Mouse (Mus musculus): ENCODE results near the gene Dgkz.

The Dgkz gene

DNA sequence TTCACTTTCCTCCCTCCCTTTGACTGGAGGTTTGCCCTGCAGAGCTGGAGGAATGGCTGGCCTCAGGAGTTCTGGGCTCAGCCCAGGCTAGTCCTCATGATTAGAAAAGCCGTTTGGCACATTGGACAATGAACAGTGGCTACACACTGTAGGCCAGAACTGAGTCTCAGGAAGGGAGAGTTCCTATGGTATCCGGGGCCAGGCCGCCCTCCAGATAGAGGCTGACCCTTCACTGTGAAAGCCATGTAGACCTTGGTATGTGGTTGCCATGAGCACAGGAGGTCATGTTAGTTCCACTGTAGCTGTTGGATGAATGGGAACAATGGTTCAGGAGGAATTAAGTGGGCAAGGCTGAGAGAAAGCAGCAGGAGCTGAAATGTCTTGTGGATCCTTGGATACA is 17.7 kb upstream of the Dgkz start:
- no peak for DNase-seq

DNA sequence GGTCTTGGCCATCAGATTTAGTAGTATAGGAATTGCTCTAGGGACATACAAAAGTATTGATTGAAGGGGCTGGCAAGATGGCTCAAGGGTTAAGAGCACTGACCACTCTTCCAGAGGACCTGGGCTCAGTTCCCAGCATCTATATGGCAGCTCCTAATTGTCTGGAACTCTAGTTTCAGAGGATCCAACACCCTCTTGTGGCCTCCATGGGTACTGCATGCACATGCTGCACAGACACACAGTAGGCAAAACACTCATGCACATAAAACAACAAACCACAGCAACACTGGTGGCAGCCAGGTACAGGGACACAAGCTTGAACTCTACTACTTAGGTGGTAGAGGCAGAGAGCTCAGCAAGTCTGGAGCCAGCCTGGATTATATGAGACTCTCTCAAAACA is 14.1 kb upstream of the Dgkz start:
- DNase-seq, result peak in 1 of 2 experiments; percentile 58

DNA sequence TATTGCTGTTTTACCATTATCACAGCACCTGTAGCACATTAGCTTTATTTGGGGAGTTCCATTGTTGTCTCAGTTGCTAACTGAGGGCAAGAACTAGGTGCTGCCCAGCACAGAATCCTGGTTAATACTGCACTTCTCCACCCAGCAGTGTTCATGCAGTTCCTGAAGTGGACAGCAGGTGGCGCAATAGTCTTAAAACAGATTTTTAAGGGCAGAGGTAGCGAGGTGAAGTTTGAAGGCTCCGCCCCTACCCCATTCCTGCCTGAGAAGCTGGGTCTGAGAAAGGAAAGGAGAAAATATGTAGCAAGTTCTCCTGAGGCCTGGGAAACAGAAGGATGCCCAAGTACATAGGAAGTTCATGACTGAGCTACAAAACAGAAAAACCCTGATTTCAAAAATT is 11.9 kb upstream of the Dgkz start:
- peak; percentile 95 to 98 for DNase-seq

DNA sequence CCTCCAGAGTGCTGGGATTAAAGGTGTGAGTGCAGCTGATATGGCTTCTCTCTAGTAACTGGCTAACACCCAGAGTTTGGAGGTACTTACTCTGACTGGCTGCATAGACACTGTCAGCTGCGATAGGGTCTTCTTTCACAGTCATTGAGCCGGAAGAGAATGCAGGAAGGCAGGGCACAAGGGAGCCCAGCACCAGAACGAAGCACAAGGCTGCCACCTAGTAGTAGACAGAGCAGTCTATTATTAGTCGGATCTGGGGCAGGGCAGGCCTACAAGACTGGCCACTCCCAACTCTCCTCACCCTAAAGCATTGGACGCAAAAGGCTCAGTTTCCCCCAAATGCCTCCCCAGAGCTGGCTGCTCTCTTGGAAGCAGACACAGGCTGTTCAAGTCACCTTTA is 10.4 kb upstream of the Dgkz start:
- peak; percentile 78 to 79 for DNase-seq

DNA sequence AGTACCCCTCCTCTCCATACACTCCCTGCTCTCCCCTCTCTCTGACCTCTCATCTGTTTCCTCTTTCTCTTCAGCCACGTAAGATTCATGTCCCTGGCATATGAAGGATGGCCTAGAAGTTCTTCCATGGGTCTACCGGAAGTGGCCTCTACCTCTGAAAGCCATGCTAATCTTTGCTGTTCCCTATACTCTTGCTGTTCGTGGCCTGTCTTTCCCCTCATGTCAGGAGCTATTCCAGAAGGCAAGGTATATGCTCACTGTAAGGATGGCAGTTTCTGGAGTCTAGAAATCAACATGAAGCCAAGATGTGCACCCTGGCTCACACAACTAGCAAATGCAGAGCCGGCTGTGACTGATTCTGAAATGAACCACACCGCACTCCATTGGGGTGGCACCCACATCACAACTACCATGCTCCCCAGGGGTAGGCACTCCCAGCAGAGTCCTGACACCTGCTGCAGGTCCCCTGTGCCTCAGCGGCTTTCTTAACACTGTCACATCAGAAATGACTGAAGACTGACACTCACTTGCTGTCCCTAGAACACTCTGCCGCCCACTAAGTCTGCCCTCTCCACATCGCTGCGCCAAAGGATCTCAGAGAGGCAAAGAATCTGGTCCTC is 9.4 kb upstream of the Dgkz start:
- DNase-seq, result no peak

DNA sequence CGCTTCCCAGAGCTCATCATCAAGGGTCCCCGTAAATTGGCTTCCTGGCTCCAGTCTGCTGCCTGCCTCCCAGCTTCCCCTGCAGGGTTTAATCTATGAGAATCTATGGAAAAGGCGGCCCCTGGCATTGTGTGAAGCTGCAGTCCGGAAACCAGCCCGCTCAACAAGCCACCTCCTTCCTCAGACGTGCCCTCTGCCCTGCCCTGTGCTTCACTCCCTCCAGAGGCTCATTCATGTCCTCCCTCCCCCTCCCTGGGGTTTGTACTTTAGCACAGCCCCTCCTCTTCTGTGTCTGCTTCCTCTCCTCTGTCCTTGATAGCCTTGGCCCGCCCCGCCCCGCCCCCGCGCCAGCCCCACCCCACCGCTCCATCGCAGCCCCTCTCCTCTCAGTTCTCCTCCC is 8.8 kb upstream of the Dgkz start:
- DNase-seq, result peak in 1 of 2 experiments; percentile 40

DNA sequence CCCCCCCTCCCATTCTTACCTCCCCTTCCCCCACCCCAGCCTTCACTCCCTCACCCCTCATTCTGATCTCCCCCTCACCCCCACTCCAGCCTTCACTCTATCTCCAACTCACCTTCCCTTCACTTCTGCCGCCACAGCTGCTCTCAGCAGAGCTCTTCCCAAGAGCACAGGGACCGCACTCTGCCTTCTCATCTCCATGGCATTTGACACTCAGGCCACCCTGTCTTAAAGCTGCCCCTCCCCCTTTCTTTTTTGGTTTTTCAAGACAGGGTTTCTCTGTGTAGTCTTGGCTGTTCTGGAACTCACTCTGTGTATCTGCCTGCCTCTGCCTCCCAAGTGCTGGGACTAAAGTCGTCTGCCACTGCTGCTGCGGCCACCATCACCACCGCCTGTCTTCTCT is 5.2 kb upstream of the Dgkz start:
- no peak for DNase-seq

DNA sequence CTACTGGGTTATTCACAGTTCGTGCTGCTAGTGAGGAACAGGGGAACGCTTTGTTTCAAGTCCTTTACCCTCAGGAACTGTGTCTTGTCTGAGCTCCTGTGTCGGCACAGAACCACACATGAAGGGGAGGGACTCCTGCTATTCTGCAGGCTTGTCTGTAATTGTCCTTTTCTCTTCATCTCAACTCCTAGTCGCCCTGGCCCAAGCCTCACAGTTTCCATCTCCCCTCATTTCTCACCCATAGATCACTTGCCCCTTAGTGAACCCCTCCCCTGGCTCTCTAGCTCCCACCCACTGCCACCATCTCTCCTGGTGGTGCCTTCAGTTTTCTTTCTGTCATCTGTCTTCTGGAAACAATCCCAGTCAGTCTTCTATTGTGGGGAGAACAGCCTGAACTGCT is 4.6 kb upstream of the Dgkz start:
- DNase-seq, result no peak

DNA sequence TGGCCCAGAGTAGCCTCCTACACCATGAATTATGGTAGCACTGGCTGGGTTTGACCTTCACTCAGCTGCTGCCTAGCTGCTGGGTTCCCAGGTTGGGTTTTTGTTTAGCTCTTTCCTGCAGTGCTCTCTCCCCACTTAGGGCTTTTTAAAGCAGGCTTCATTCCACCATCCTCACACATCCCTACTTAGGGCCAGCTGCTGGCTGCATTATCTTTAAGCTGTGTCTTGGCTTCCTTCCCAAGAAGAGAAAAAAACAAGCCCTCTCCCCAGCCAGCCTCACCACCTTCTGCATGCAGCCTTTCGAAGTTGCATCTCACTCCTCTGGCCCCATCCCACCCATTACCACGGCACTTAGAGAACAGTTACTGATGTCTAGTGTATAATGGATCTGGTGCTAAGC is 2.9 kb upstream of the Dgkz start:
- DNase-seq, result no peak

DNA sequence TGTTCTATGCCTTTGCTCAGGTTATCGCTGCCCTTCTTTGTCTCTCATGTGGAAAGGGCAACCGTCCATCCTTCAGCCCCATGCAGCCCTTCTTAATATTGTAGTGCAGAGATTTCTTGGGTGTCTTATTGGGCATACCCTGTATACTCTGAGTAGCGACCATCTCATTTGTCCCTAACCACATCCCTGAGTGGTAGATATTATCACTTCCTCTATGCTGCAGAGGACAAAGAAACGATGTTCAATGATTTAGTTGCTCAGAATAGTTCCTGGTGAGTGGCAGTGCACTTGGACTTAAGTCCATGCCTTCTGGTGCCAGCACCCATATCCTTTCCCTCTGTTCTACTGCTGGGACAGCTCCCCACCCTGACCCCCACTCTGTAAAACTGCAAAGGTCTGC is 2.3 kb upstream of the Dgkz start:
- no peak for DNase-seq

DNA sequence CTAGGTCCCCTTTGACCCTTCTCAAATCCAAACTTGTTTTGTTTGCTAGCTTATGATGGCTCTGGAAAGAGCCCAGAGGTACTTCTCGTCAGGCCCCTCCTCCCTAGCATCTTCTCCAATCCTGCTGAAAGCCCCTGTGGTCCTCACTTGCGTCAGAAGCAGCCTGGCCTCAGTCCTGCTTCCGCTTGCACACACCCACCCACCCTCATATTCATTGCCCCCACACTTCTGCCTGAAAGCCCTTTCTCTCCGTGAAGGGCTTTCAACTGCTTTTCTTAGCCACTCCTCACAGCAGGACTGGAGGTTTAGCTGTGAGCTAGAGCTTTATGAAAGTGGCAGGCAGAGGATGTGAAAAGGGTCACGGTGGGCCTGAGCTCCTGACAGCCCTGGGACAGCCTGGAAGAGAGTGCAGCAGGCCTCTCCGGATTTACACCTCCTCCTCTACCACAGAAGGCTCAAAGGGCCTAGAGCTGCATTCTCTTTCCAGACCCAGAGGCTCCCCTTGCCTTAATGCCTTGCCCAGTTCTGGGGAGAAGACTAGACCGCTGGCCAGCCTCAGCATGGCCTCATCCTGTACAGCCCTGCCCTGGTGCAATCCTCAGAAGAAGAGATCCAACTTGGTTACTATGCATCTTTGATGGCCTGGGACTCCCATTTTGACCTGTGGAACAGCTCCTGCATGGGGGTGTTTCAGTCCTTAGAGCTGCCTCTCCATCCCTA is 2.1 kb downstream of the Dgkz start:
- no peak for DNase-seq

DNA sequence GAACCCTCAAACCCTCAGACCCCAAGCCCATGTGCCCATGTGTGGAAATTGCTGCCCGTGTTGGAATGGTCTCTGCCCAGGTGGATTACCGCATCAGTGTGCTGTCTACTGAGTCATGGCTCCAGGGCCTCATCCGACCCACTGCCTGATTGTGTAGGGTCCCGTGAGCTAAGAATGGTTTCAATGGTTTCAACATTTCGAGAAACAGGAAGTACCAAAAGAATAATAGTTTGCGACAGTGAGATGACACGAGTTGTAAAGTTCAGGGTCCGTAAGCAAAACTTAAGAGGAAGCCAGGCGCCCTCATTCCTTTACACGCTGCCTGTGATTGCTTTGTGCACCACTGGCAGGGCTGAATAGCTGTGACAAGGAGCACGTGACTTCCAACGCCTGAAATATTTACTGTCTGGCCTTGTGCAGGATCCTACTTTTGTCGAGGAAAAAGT is 3.5 kb downstream of the Dgkz start:
- DNase-seq, result no peak

DNA sequence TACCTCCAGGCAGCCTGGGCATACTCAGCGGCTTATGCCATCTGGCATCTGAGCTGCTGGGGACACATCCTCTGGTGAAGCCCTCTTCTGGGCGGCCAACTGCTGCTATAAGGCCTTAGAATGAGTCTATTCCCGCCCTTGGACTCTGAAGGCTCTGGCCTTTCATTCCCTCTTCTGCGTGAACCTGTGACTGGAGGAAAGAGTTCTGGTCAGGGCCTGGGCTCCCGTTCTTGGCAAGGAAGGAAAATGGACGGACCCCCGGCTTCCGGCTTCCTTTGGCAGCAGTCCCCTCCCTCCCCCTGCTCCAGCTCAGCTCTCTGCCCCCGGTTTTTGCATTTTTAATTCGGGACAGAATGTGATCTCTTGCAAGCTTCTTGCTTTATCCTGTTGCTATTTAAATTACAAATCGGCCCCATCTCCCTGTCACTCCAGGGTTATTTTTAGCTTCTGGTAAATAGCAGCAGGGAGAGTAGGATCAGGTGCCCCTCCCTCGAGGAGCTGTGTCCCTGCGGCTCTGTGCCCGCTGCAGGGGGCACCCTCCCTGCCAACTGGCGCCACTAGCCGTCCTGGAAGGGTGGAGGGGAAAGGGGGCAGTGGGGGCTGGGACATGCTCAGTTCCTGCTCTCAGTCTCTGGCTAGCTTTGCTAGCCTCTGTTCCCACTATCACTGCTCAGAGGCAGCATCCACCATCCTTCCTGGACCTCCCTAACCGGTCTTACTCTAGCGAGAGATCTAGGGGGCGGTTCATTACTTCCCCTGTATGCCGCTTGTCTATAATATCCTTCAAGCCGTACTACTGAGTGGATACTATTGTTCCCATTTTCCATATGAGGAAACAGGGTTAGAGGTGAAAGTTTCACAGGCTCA is 4.2 kb downstream of the Dgkz start:
- peak; percentile 83 to 91 for DNase-seq

DNA sequence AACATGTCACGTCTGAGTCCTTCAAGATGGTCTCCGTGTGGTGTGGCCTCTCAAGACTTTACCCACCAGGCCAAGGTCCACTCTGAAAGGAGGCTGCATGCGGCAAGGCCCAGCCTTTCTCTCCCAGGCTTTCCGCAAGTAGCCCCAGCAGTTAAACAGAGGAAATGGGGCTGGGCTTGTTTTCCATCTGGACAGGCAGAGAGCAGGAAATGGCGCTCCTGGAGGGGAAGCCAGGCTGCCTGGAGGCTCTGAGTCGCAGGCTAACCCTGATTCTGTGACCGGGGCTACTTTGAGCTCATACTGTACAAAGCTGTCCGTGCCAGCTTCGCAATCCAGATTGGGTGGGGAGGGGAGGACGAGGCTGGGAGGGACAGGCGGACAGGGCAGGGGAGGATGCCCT is 7.7 kb downstream of the Dgkz start:
- DNase-seq, result no peak

DNA sequence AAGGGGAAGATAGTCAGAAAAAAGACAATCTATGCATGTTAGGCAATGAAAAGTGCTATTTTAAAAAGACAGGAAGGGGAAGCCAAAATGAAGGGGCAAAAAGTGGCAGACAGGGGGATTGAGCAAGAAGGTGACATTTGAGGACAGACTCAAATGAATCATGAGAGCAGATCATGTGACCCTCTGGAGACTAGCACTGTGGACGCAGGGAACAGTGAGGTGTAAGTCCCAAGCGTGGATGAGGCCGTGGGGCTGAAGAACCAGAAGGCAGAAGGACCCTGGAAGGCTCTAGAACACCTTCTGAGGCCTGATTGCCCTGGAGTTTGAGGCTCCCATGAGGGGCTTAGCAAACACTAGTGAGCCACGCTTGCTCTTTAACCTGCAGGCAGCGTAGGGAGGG is 9.3 kb downstream of the Dgkz start:
- no peak for DNase-seq

DNA sequence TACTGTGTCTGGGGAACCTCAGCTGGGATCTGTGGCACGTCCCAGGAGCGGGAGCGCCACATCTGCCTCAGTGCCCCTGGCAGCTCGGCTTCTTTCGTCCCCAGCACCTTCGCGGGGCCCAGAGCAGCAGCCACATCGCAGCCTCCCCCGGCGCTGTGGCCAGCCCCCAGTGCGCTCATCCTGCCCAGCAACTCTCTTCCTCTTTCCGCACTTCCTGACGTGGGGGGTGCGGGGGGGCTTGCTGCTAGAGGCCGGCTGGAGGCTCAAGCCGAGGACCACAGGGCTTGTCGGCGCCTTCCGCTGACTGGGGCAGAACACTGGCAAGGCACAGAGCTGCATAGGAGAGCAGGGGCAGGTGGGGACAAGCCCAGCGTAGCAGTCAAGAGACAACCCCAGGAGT is 10.2 kb downstream of the Dgkz start:
- peak; percentile 38 to 44 for DNase-seq

DNA sequence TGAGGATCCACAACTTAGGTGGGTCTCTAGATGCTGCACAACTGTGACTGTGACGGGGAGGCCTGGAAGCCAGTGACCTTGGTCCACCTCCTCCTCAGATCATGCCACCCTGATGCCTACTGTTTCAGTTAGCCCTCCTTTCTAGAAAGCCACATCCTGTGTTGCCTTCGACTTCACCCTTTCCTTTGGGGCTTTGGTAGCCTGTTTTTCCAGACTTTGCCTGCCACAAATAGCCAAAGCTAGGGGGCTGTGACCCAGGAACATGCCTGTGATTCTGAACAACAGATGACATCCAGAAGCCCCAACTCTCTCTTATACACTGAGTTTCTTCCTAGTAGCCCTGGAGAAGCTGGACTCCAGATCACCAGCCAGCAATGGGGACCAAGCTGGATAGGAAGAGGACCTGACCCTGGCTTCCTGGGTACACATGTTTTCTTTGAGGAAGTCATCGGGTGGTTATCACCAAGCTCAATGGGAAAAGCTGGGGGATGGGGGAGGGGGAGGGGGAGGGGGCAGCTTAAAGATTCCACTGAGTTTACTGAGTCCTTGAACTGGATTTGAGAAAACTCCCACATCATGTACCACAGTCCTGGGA is 11.0 kb downstream of the Dgkz start:
- no peak for DNase-seq

DNA sequence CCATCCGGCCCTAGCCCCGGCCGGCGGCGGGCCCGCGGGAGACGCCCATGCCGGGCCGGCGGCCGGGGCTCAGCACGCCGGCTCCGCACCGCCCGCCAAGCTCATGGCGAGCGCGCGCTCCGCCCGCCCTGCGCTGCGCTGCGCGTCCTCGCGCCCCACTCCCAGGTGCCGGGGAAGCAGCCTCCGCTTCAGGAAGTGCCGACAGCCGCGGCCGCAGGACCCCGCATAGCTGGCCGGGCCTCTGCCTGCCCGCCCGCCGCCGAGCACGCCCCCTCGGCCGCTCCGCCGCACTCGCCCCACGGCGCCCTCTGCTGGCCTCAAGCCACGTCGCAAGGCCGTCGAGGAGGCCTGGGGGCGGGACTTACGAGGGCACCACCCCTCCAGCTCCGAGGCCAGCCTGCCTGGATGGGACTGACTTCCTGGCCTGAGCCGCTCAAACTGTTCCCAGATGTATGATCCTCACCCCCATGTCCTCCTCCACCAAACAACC is 12.2 kb downstream of the Dgkz start:
- DNase-seq, result peak; percentile 99

DNA sequence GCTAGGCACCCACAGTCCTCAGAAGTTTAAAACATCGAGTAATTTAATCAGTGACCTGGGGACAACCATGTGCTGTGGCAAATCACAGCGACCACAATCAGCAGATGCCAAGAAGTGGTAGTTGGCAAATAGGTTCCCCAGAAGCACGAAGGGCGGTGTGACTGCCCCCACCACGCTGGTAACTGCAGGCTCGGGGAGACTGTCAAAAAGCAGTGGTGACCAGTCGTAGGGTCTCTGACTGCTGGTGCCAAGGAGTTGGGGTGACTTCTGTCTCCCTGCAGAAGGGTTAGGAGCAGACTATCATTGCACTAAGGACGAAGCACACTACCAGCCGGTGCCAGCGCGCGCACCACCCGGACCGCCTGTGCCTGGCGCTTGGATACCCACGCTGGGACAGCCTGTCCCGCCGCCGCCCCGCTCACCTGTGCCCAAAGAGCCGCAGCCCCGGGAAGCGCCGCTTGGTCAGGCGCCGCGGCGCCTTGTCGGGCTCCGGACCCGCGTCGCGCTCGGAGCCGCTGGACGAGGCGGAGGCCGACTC is 12.7 kb downstream of the Dgkz start:
- DNase-seq, result peak; percentile 63 to 70

DNA sequence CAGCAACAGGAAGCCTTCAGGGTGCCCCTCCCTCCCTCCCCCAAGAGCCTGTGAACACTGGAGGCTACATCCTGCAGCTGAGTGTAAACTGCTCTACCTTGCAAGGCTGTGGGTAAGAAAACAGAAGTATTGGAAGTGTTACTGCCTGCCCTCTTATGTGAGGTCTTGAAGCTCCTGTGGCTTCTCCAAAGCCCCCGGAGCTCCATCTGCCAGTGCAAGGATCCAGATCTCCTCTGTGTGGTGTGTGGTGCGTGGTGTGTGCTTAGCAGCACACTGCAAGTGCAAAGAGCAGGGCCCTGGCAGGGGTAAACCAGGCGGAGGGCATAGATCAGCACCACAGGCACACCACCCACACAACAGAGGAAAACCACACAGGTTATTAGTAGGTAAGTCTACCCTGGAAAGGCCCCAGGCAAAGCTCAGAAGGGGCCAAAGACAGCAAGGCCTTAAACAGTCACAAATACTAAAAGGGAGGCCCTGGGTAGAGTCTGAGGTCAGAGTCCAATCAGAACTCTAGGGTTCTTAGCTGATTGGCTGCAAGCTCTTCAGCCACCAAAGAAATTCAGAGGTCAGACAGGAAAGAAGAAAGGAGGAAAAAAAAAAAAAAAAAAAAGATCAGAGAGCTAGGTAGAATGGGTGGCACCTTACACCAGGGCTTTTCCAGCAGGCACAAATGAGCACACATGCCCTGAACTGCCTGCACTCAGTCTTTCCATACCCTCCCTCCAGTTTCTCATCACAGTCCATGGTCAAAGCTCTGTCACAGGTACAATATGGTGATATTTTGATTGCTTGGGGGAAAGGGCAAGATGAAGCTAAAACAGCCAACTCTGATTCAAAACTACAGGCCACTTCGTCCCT is 13.5 kb downstream of the Dgkz start:
- DNase-seq, result peak in 1 of 2 experiments; percentile 40

DNA sequence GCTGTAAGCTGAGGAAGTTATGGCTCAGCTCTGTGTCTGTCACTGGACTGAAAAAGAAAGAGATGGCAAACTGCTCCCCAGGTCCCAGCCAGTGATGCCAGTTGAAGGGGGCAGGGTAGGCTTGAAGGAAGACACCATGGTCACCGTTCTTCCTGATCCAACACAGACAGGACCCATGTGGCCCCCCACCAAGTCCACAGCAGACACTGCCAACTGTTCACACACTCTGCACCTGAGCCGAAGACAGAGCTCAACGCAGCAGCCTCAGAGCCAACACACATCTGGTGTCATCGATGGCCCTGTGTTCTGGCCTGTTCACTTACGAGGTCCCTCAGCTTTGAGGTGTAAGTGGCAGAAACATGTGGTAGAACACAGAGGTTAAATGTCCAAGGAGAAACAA is 15.2 kb downstream of the Dgkz start:
- DNase-seq, result peak; percentile 55 to 68
